In genomic region chr3:105005561-105006065, GRCm38 (mm10) we compare ENCODE assay signal across 14 mouse cellular contexts. TPM values are rescaled to one million over a fixed set of nuclear protein-coding genes. Genes with fewer than 3 reads are reported as not detected.
"Had no signal": no experiment of that assay in that cellular context is flagged by ENCODE, and none has a peak within 500 bp of the region (broad histone marks: within the 10 kb centered on the region; RNA-seq: fewer than 3 reads in every experiment).

No protein-coding gene starts in this region.

- ATAC-seq: liver, embryonic 12.5 days; midbrain, embryonic 16.5 days had no signal

- H3K36me3 ChIP-seq: liver, embryonic 12.5 days had no signal

- H3K9ac ChIP-seq: limb, embryonic 15.5 days; liver, embryonic 12.5 days; lung, embryonic 14.5 days; midbrain, embryonic 12.5 days; neural tube, embryonic 13.5 days had no signal

- H3K4me1 ChIP-seq: liver, embryonic 12.5 days; neural tube, embryonic 13.5 days had no signal

- H3K9me3 ChIP-seq: limb, embryonic 15.5 days; liver, embryonic 12.5 days; midbrain, embryonic 12.5 days; neural tube, embryonic 13.5 days had no signal

- H3K4me3 ChIP-seq: limb, embryonic 15.5 days; liver, embryonic 12.5 days; midbrain, embryonic 12.5 days; neural tube, embryonic 13.5 days had no signal

- H3K27me3 ChIP-seq: limb, embryonic 15.5 days; liver, embryonic 12.5 days; neural tube, embryonic 13.5 days had no signal

- H3K27ac ChIP-seq: limb, embryonic 15.5 days; liver, embryonic 12.5 days; neural tube, embryonic 13.5 days had no signal

- H3K4me2 ChIP-seq: limb, embryonic 15.5 days; liver, embryonic 12.5 days; lung, embryonic 14.5 days; midbrain, embryonic 12.5 days; neural tube, embryonic 13.5 days had no signal

- DNase-seq: kidney, adult 11 months; kidney, adult 9 months; kidney, postnatal 14 days; lung, embryonic 14.5 days; retina, postnatal 1 day; right cerebral cortex, postnatal 25 days; thymus, adult 18-20 months; thymus, postnatal 14 days had no signal

RNA-seq across cellular contexts. Expression of gene Wnt2b, which starts 43.9 kb away (rescaled TPM):
- total RNA-seq: megakaryocyte-erythroid progenitor cell, adult 5-6 weeks had no signal

RNA-seq across cellular contexts. Expression of gene Cttnbp2nl, which starts 47.3 kb away (rescaled TPM):
- total RNA-seq: megakaryocyte-erythroid progenitor cell, adult 5-6 weeks had no signal
